Mouse (Mus musculus): ENCODE results near the gene Dyrk2. TPM values are rescaled to one million over a fixed set of nuclear protein-coding genes. Genes with fewer than 3 reads are reported as not detected.
A peak's percentile ranks its signal among the peaks of the same experiment; 100 is the strongest.

Dyrk2 gene
- polyA plus RNA-seq (2015; fragmentation: Nextera tagmentation; extraction: Ambion mirVana): 10.0 and 10.2 TPM in 2 replicates

- peak within 1 kb of the TSS; percentile 67 for H3K9ac ChIP-seq
- WGBS: 13% methylated on average over 16 of the region's 16 CpGs
- no peak for ATAC-seq (replicated peaks; ENCODE audit: insufficient number of reproducible peaks, insufficient read depth, low FRiP score, low read depth)
- peak within 1 kb of the TSS; percentile 99 for H3K27ac ChIP-seq
- H3K27me3 ChIP-seq: no peaks in the 10 kb centered on the region
- peaks cover 24% of the 10 kb centered on the region for H3K4me1 ChIP-seq (replicated peaks)
- H3K4me2 ChIP-seq: peak within 1 kb of the TSS; percentile 98
- H3K9me3 ChIP-seq (replicated peaks): no peaks in the 10 kb centered on the region
- peak within 1 kb of the TSS; percentile 99 for H3K4me3 ChIP-seq
- no peaks in the 10 kb centered on the region for H3K36me3 ChIP-seq
These were observed at the start of gene Dyrk2 for GRCm38 (mm10) chr10:118870201-118870980. Gene Dyrk2 (minus strand): TSS chr10:118870209.

- no peaks in the 10 kb centered on the region for H3K27me3 ChIP-seq
- no peaks in the 10 kb centered on the region for H3K36me3 ChIP-seq
- H3K27ac ChIP-seq: no peak overlapping the region
- no peak overlapping the region for H3K9ac ChIP-seq
- H3K4me3 ChIP-seq: no peak overlapping the region
- H3K4me1 ChIP-seq (replicated peaks): no peaks in the 10 kb centered on the region
- H3K9me3 ChIP-seq (replicated peaks): no peaks in the 10 kb centered on the region
- 77% methylated on average over 10 of the region's 10 CpGs for WGBS
- H3K4me2 ChIP-seq: no peak overlapping the region
- no peak for ATAC-seq (replicated peaks; ENCODE audit: insufficient number of reproducible peaks, insufficient read depth, low FRiP score, low read depth)
These were observed 32.6 kb upstream of the Dyrk2 start for GRCm38 (mm10) chr10:118902625-118903024.

- no peaks in the 10 kb centered on the region for H3K27me3 ChIP-seq
- no peak overlapping the region for H3K4me3 ChIP-seq
- no peaks in the 10 kb centered on the region for H3K9me3 ChIP-seq (replicated peaks)
- H3K27ac ChIP-seq: no peak overlapping the region
- H3K36me3 ChIP-seq: no peaks in the 10 kb centered on the region
- H3K9ac ChIP-seq: no peak overlapping the region
- no peak overlapping the region for H3K4me2 ChIP-seq
- H3K4me1 ChIP-seq (replicated peaks): no peaks in the 10 kb centered on the region
- 74% methylated on average over 3 of the region's 3 CpGs for WGBS
- no peak for ATAC-seq (replicated peaks; ENCODE audit: insufficient number of reproducible peaks, insufficient read depth, low FRiP score, low read depth)
These were observed 23.6 kb upstream of the Dyrk2 start for GRCm38 (mm10) chr10:118893645-118894044.

- no peaks in the 10 kb centered on the region for H3K36me3 ChIP-seq
- WGBS: 77% methylated on average over 2 of the region's 2 CpGs
- H3K4me2 ChIP-seq: no peak overlapping the region
- no peak overlapping the region for H3K27ac ChIP-seq
- no peak overlapping the region for H3K9ac ChIP-seq
- ATAC-seq (replicated peaks; ENCODE audit: insufficient number of reproducible peaks, insufficient read depth, low FRiP score, low read depth): no peak
- H3K4me1 ChIP-seq (replicated peaks): no peaks in the 10 kb centered on the region
- no peak overlapping the region for H3K4me3 ChIP-seq
- H3K27me3 ChIP-seq: no peaks in the 10 kb centered on the region
- no peaks in the 10 kb centered on the region for H3K9me3 ChIP-seq (replicated peaks)
These were observed 14.1 kb upstream of the Dyrk2 start for GRCm38 (mm10) chr10:118884126-118884525.

GRCm38 (mm10) chr10:118883317-118883716 lies 13.3 kb upstream of the Dyrk2 start:
- no peaks in the 10 kb centered on the region for H3K9me3 ChIP-seq (replicated peaks)
- H3K4me3 ChIP-seq: no peak overlapping the region
- no peak for ATAC-seq (replicated peaks; ENCODE audit: insufficient number of reproducible peaks, insufficient read depth, low FRiP score, low read depth)
- no peak overlapping the region for H3K4me2 ChIP-seq
- H3K27ac ChIP-seq: no peak overlapping the region
- H3K27me3 ChIP-seq: no peaks in the 10 kb centered on the region
- 76% methylated on average over 11 of the region's 11 CpGs for WGBS
- H3K9ac ChIP-seq: no peak overlapping the region
- no peaks in the 10 kb centered on the region for H3K4me1 ChIP-seq (replicated peaks)
- no peaks in the 10 kb centered on the region for H3K36me3 ChIP-seq

GRCm38 (mm10) chr10:118882258-118882885 lies 12.4 kb upstream of the Dyrk2 start:
- H3K4me1 ChIP-seq (replicated peaks): no peaks in the 10 kb centered on the region
- H3K9ac ChIP-seq: no peak overlapping the region
- no peaks in the 10 kb centered on the region for H3K27me3 ChIP-seq
- WGBS: 67% methylated on average over 12 of the region's 12 CpGs
- H3K36me3 ChIP-seq: no peaks in the 10 kb centered on the region
- H3K4me3 ChIP-seq: no peak overlapping the region
- no peaks in the 10 kb centered on the region for H3K9me3 ChIP-seq (replicated peaks)
- H3K4me2 ChIP-seq: no peak overlapping the region
- no peak for ATAC-seq (replicated peaks; ENCODE audit: insufficient number of reproducible peaks, insufficient read depth, low FRiP score, low read depth)
- H3K27ac ChIP-seq: no peak overlapping the region

GRCm38 (mm10) chr10:118880776-118881175 lies 10.8 kb upstream of the Dyrk2 start:
- no peak for ATAC-seq (replicated peaks; ENCODE audit: insufficient number of reproducible peaks, insufficient read depth, low FRiP score, low read depth)
- no peaks in the 10 kb centered on the region for H3K36me3 ChIP-seq
- H3K9me3 ChIP-seq (replicated peaks): no peaks in the 10 kb centered on the region
- H3K4me3 ChIP-seq: no peak overlapping the region
- H3K9ac ChIP-seq: no peak overlapping the region
- no peaks in the 10 kb centered on the region for H3K4me1 ChIP-seq (replicated peaks)
- 77% methylated on average over 2 of the region's 2 CpGs for WGBS
- H3K27ac ChIP-seq: no peak overlapping the region
- no peak overlapping the region for H3K4me2 ChIP-seq
- H3K27me3 ChIP-seq: no peaks in the 10 kb centered on the region

- Histone ChIP-seq H3K4me3 (no peak overlapping the region), H3K27ac (no peak overlapping the region), H3K4me2 (no peak overlapping the region), H3K36me3 (no peaks in the 10 kb centered on the region), H3K4me1 (replicated peaks) (peaks cover 11% of the 10 kb centered on the region), H3K9me3 (replicated peaks) (no peaks in the 10 kb centered on the region), H3K9ac (no peak overlapping the region), H3K27me3 (no peaks in the 10 kb centered on the region)
- no peak for ATAC-seq (replicated peaks; ENCODE audit: insufficient number of reproducible peaks, insufficient read depth, low FRiP score, low read depth)
- WGBS: 72% methylated on average over 2 of the region's 2 CpGs
These were observed 2.2 kb upstream of the Dyrk2 start for GRCm38 (mm10) chr10:118872196-118872595.

GRCm38 (mm10) chr10:118869591-118870001 lies 413 bp downstream of the Dyrk2 start:
- Histone ChIP-seq H3K4me3 (peak overlapping the region; percentile 99), H3K4me2 (peak overlapping the region; percentile 98), H3K27ac (peak overlapping the region; percentile 99), H3K9me3 (replicated peaks) (no peaks in the 10 kb centered on the region), H3K36me3 (0 out of 2 replicates have a peak, but pooled peaks cover under 1% of the 10 kb centered on the region), H3K27me3 (no peaks in the 10 kb centered on the region), H3K4me1 (replicated peaks) (peaks cover 29% of the 10 kb centered on the region), H3K9ac (peak overlapping the region; percentile 67)
- peak; percentile 72 for ATAC-seq (replicated peaks; ENCODE audit: insufficient number of reproducible peaks, insufficient read depth, low FRiP score, low read depth)
- WGBS: under 1% methylated on average over 16 of the region's 16 CpGs

- Histone ChIP-seq H3K27ac (peak overlapping the region; percentile 99), H3K4me2 (peak overlapping the region; percentile 98), H3K9me3 (replicated peaks) (no peaks in the 10 kb centered on the region), H3K9ac (peak overlapping the region; percentile 100), H3K27me3 (no peaks in the 10 kb centered on the region), H3K4me3 (peak overlapping the region; percentile 99), H3K36me3 (peaks cover 7% of the 10 kb centered on the region; the same call in 1 of the 2 replicates), H3K4me1 (replicated peaks) (peaks cover 35% of the 10 kb centered on the region)
- WGBS: under 1% methylated on average over 111 of the region's 130 CpGs
- ATAC-seq (replicated peaks; ENCODE audit: insufficient number of reproducible peaks, insufficient read depth, low FRiP score, low read depth): peak; percentile 77
These were observed 1.1 kb downstream of the Dyrk2 start for GRCm38 (mm10) chr10:118868601-118869590.

Data from heart, embryonic 15.5 days (tissue).